Mouse (Mus musculus): ENCODE data around the gene Rnf166.
A peak's percentile ranks its signal among the peaks of the same experiment; 100 is the strongest.

DNA sequence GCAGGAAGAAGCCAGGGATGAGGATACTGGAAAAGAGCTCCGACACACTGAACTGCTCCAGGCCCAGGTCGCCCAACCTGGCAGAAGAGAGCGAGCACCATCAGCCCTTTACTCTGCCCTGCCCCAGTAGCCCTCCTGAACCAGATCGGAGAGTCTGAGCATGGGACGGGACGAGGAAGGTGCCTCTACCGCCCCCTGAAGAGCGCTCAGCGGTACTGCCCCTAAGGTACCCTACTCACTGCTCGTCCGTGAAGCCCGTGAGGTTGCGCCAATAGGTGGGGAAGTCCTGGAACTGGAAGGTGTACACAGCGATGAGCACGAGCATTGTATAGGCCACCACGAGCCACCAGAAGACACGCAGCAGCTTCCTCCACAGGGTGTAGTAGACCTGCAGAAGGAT lies 22.0 kb upstream of the Rnf166 start:
- TF ChIP-seq POLR2A (IDR thresholded peaks at IDR 0.05; ENCODE audit: low read depth, low read length) = no peak
- peak; percentile 38; the same call in 1 of the 2 replicates for TF ChIP-seq CTCF (IDR thresholded peaks at IDR 0.05; ENCODE audit: borderline replicate concordance, insufficient read depth, low read length)
